9 mouse cellular contexts compared by ENCODE assay signal in the genomic region with DNA sequence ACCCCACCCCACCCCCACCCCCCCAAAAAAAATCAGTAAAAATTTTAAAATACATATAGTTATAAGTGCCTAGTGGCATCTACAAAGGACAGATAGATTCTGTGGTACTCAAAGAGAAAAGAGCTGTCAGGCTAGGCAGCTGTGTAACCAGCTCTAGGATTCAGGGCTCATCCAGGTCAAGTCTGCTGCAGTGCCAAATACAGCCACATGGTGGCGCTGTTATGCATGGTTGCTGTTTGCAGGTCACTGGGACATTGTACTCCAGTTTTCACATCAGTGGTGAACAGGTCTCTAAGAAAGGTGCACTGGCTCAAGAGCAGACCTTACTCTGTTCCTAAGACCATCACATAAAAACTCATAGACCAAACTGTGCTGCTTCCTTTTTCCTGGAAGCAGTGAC. TPM values are rescaled to one million over a fixed set of nuclear protein-coding genes. Genes with fewer than 3 reads are reported as not detected.
A peak's percentile ranks its signal among the peaks of the same experiment; 100 is the strongest.
DNase-seq lines count a peak whose midpoint lies in the region; ATAC-seq and TF ChIP-seq lines count a peak whose summit lies in the region.
"Had no signal": no experiment of that assay in that cellular context is flagged by ENCODE, and none has a peak within 500 bp of the region (broad histone marks: within the 10 kb centered on the region; RNA-seq: fewer than 3 reads in every experiment).

No protein-coding gene starts in this region.

- H3K4me1 ChIP-seq in bone marrow, adult 2 months (ENCODE audit: control insufficient read depth, insufficient read depth, low read length): peaks cover 17% of the 10 kb centered on the region
- no peaks in the 10 kb centered on the region for H3K4me1 ChIP-seq in embryonic facial prominence, embryonic 14.5 days (ENCODE audit: control insufficient read depth, insufficient read depth, low read length)
- peaks cover 18% of the 10 kb centered on the region for H3K4me1 ChIP-seq in heart, embryonic 16.5 days (ENCODE audit: control insufficient read depth, insufficient read depth, low read length)
- H3K4me1 ChIP-seq in liver, embryonic 13.5 days (replicated peaks): peaks cover 49% of the 10 kb centered on the region
- peaks cover 15% of the 10 kb centered on the region for H3K4me1 ChIP-seq in stomach, embryonic 16.5 days (ENCODE audit: control insufficient read depth, insufficient read depth, low read length)

- H3K4me2 ChIP-seq in embryonic facial prominence, embryonic 14.5 days (ENCODE audit: low read depth, low read length): no peak overlapping the region
- no peak overlapping the region for H3K4me2 ChIP-seq in heart, embryonic 16.5 days (ENCODE audit: low read depth, low read length)
- H3K4me2 ChIP-seq in liver, embryonic 13.5 days: no peak overlapping the region
- H3K4me2 ChIP-seq in stomach, embryonic 16.5 days (ENCODE audit: low read depth, low read length): no peak overlapping the region
- H3K4me2 ChIP-seq: embryonic facial prominence, embryonic 15.5 days had no signal

- H3ac ChIP-seq in C2C12 (ENCODE audit: control insufficient read depth, insufficient read length, low read depth): no peak overlapping the region

- H3K9ac ChIP-seq in embryonic facial prominence, embryonic 14.5 days (ENCODE audit: low read depth, low read length): no peak overlapping the region
- no peak overlapping the region for H3K9ac ChIP-seq in heart, embryonic 16.5 days (ENCODE audit: low read length)
- H3K9ac ChIP-seq in liver, embryonic 13.5 days: no peak overlapping the region
- H3K9ac ChIP-seq in stomach, embryonic 16.5 days (ENCODE audit: low read length): no peak overlapping the region
- H3K9ac ChIP-seq: embryonic facial prominence, embryonic 15.5 days had no signal

- ATAC-seq in embryonic facial prominence, embryonic 14.5 days (ENCODE audit: low read depth): peak; percentile 51
- ATAC-seq in heart, embryonic 16.5 days (replicated peaks; ENCODE audit: extremely low read depth, insufficient read depth, low FRiP score): peak; percentile 16; the same call in 1 of the 2 replicates
- ATAC-seq in liver, embryonic 13.5 days (ENCODE audit: low read depth): peak; percentile 45; the same call in 1 of the 2 replicates
- ATAC-seq in stomach, embryonic 16.5 days (ENCODE audit: insufficient read depth, low FRiP score): peak; percentile 19; the same call in 1 of the 2 replicates

- peak; percentile 93 for TF ChIP-seq CTCF in C2C12 (IDR thresholded peaks at IDR 0.05; ENCODE audit: control insufficient read depth, insufficient read depth, insufficient read length)
- peak; percentile 97 for TF ChIP-seq CTCF in bone marrow, adult 2 months (IDR thresholded peaks at IDR 0.05; ENCODE audit: control insufficient read depth, insufficient read depth, low read length)

- no peak overlapping the region for H3K4me3 ChIP-seq in C2C12 (ENCODE audit: insufficient read depth, poor library complexity, severe bottlenecking)
- H3K4me3 ChIP-seq in bone marrow, adult 2 months (replicated peaks; ENCODE audit: control insufficient read depth, low read depth, low read length): no peak overlapping the region
- H3K4me3 ChIP-seq in embryonic facial prominence, embryonic 14.5 days (ENCODE audit: low read depth, low read length): no peak overlapping the region
- H3K4me3 ChIP-seq in heart, embryonic 16.5 days (ENCODE audit: low read length): no peak overlapping the region
- H3K4me3 ChIP-seq in liver, embryonic 13.5 days (replicated peaks): no peak overlapping the region
- no peak overlapping the region for H3K4me3 ChIP-seq in stomach, embryonic 16.5 days (replicated peaks; ENCODE audit: low read length)
- H3K4me3 ChIP-seq: embryonic facial prominence, embryonic 15.5 days had no signal

- no peaks in the 10 kb centered on the region for H3K9me3 ChIP-seq in embryonic facial prominence, embryonic 14.5 days (ENCODE audit: control insufficient read depth, low read length)
- no peaks in the 10 kb centered on the region for H3K9me3 ChIP-seq in heart, embryonic 16.5 days (replicated peaks; ENCODE audit: control insufficient read depth, low read length)
- H3K9me3 ChIP-seq in liver, embryonic 13.5 days (replicated peaks): no peaks in the 10 kb centered on the region
- H3K9me3 ChIP-seq in stomach, embryonic 16.5 days (replicated peaks; ENCODE audit: control insufficient read depth, low read length): no peaks in the 10 kb centered on the region
- H3K9me3 ChIP-seq: embryonic facial prominence, embryonic 15.5 days had no signal

- DNase-seq in embryonic facial prominence, embryonic 14.5 days (ENCODE audit: low spot score): peak; percentile 79
- DNase-seq in kidney, postnatal 14 days: peak; percentile 95
- peak; percentile 72 for DNase-seq in liver, embryonic 13.5 days
- peak; percentile 94 for DNase-seq in neural tube, embryonic 10.5 days (ENCODE audit: extremely low spot score, low spot score)

- no peak for TF ChIP-seq POLR2A in bone marrow, adult 2 months (IDR thresholded peaks at IDR 0.05; ENCODE audit: borderline replicate concordance, control insufficient read depth, low read depth, low read length)

- no peak overlapping the region for H3K27ac ChIP-seq in bone marrow, adult 2 months (ENCODE audit: control insufficient read depth, insufficient read depth, low read depth, low read length, poor library complexity)
- H3K27ac ChIP-seq in embryonic facial prominence, embryonic 14.5 days (replicated peaks; ENCODE audit: low read depth, low read length): no peak overlapping the region
- no peak overlapping the region for H3K27ac ChIP-seq in heart, embryonic 16.5 days (ENCODE audit: low read length)
- no peak overlapping the region for H3K27ac ChIP-seq in liver, embryonic 13.5 days
- no peak overlapping the region for H3K27ac ChIP-seq in stomach, embryonic 16.5 days (ENCODE audit: low read length)
- H3K27ac ChIP-seq: embryonic facial prominence, embryonic 15.5 days had no signal

- H3K36me3 ChIP-seq in C2C12 (ENCODE audit: control insufficient read depth, insufficient read depth): peaks cover 33% of the 10 kb centered on the region
- H3K36me3 ChIP-seq in embryonic facial prominence, embryonic 14.5 days (ENCODE audit: control insufficient read depth, insufficient read depth, low read length): peaks cover 41% of the 10 kb centered on the region
- H3K36me3 ChIP-seq in heart, embryonic 16.5 days (ENCODE audit: control insufficient read depth, insufficient read depth): peaks cover 7% of the 10 kb centered on the region
- H3K36me3 ChIP-seq in liver, embryonic 13.5 days: peaks cover 45% of the 10 kb centered on the region
- peaks cover 9% of the 10 kb centered on the region; the same call in 1 of the 2 replicates for H3K36me3 ChIP-seq in stomach, embryonic 16.5 days (ENCODE audit: control insufficient read depth, insufficient read depth, low read length)

- no peaks in the 10 kb centered on the region for H3K27me3 ChIP-seq in C2C12 (ENCODE audit: control insufficient read depth, insufficient read depth, insufficient read length)
- H3K27me3 ChIP-seq in embryonic facial prominence, embryonic 14.5 days (replicated peaks; ENCODE audit: control insufficient read depth, insufficient read depth, low read length): no peaks in the 10 kb centered on the region
- H3K27me3 ChIP-seq in heart, embryonic 16.5 days (ENCODE audit: control insufficient read depth, insufficient read depth, low read length): no peaks in the 10 kb centered on the region
- H3K27me3 ChIP-seq in liver, embryonic 13.5 days: no peaks in the 10 kb centered on the region
- no peaks in the 10 kb centered on the region for H3K27me3 ChIP-seq in stomach, embryonic 16.5 days (ENCODE audit: control insufficient read depth, insufficient read depth, low read length)
- H3K27me3 ChIP-seq: embryonic facial prominence, embryonic 15.5 days had no signal

- H3K79me3 ChIP-seq in C2C12 (ENCODE audit: low read depth): peaks cover 3% of the 10 kb centered on the region

- 0% methylated on average over 1 of the region's 1 CpGs for WGBS in bone marrow, adult 2 months
- 0% methylated on average over 1 of the region's 1 CpGs for WGBS in embryonic facial prominence, embryonic 14.5 days
- WGBS in heart, embryonic 16.5 days: 0% methylated on average over 1 of the region's 1 CpGs
- 0% methylated on average over 1 of the region's 1 CpGs for WGBS in liver, embryonic 13.5 days (ENCODE audit: insufficient replicate concordance)
- WGBS in stomach, embryonic 16.5 days: 0% methylated on average over 1 of the region's 1 CpGs

- H3K79me2 ChIP-seq in C2C12 (ENCODE audit: control insufficient read depth, insufficient read depth): peaks cover 23% of the 10 kb centered on the region

TF ChIP-seq in C2C12, 6 proteins besides CTCF, POLR2A, EP300 and RAD21:
- no peak for TF ChIP-seq CEBPB (IDR thresholded peaks at IDR 0.05; ENCODE audit: low read depth)
- no peak for TF ChIP-seq USF1 (IDR thresholded peaks at IDR 0.05; ENCODE audit: low read depth)
- no peak for TF ChIP-seq MAX (IDR thresholded peaks at IDR 0.05)
- no peak for TF ChIP-seq FOSL1 (IDR thresholded peaks at IDR 0.05; ENCODE audit: insufficient read depth, low read length, poor library complexity, severe bottlenecking)
- TF ChIP-seq MYOD1 (IDR thresholded peaks at IDR 0.05; ENCODE audit: control insufficient read depth, insufficient read length, low read depth): no peak
- TF ChIP-seq MYOG (IDR thresholded peaks at IDR 0.05; ENCODE audit: control insufficient read depth, extremely low read depth, insufficient read length): no peak

RNA-seq across cellular contexts. Expression of a gene that starts 24.6 kb away (rescaled TPM):
- polyA plus RNA-seq in C2C12 (2012; fragmentation: generic; extraction: Trizol): 0.09 TPM
- polyA plus RNA-seq in bone marrow, adult 2 months (2011; ENCODE audit: insufficient read depth, insufficient read length, low replicate concordance, missing spikeins): 3.5 and 6.5 TPM in 2 replicates
- polyA plus RNA-seq in embryonic facial prominence, embryonic 14.5 days (2014; fragmentation: Nextera tagmentation; extraction: Ambion mirVana): 1.8 and 1.9 TPM in 2 replicates
- polyA plus RNA-seq in heart, embryonic 16.5 days (2015; fragmentation: Nextera tagmentation; extraction: Ambion mirVana): 2.5 and 4.3 TPM in 2 replicates
- 0.15 and 0.20 TPM in 2 replicates for polyA plus RNA-seq in liver, embryonic 13.5 days (2015; fragmentation: Nextera tagmentation; extraction: Ambion mirVana)
- polyA plus RNA-seq in stomach, embryonic 16.5 days (2015; fragmentation: Nextera tagmentation; extraction: Ambion mirVana): 0.35 and 0.41 TPM in 2 replicates

RNA-seq across cellular contexts. Expression of a gene that starts 49.0 kb away (rescaled TPM):
- polyA plus RNA-seq in C2C12 (2012; fragmentation: generic; extraction: Trizol): 41.5 TPM
- polyA plus RNA-seq in bone marrow, adult 2 months (2011; ENCODE audit: insufficient read depth, insufficient read length, low replicate concordance, missing spikeins): 23.3 and 41.2 TPM in 2 replicates
- polyA plus RNA-seq in embryonic facial prominence, embryonic 14.5 days (2014; fragmentation: Nextera tagmentation; extraction: Ambion mirVana): 72.7 and 76.2 TPM in 2 replicates
- 44.4 and 46.1 TPM in 2 replicates for polyA plus RNA-seq in heart, embryonic 16.5 days (2015; fragmentation: Nextera tagmentation; extraction: Ambion mirVana)
- 32.9 and 37.5 TPM in 2 replicates for polyA plus RNA-seq in liver, embryonic 13.5 days (2015; fragmentation: Nextera tagmentation; extraction: Ambion mirVana)
- 77.3 and 88.1 TPM in 2 replicates for polyA plus RNA-seq in stomach, embryonic 16.5 days (2015; fragmentation: Nextera tagmentation; extraction: Ambion mirVana)
